Mouse (Mus musculus) kidney, embryonic 14.5 days (tissue): ENCODE measurements around the gene Pacrg. TPM values are rescaled to one million over a fixed set of nuclear protein-coding genes. Genes with fewer than 3 reads are reported as not detected.

Experiments used
- ATAC-seq: fragments of 200-750 bp; cut with Nextera tagmentation; 2 replicates; pipeline ENCODE4 v1.8.0; 2017; ENCODE audit warnings: moderate number of reproducible peaks, mild to moderate bottlenecking, moderate TSS enrichment, moderate library complexity; ENCODE audit not compliant: low FRiP score, low TSS enrichment
- H3K27ac ChIP-seq: fragments of 300-500 bp; sonication (generic); 2 replicates; pipeline ENCODE4 v1.5.1; 2014; ENCODE audit warnings: low read depth, mild to moderate bottlenecking, low read length, moderate library complexity, mixed read lengths
- H3K27me3 ChIP-seq: fragments of 300-500 bp; sonication (generic); 2 replicates; pipeline ENCODE4 v1.6.1; 2014; ENCODE audit warnings: mild to moderate bottlenecking, low read length; ENCODE audit not compliant: control insufficient read depth, insufficient read depth
- H3K36me3 ChIP-seq: fragments of 300-500 bp; sonication (generic); 2 replicates; pipeline ENCODE4 v1.6.1; 2014; ENCODE audit warnings: low read length, mixed read lengths; ENCODE audit not compliant: control insufficient read depth, insufficient read depth
- H3K4me1 ChIP-seq: fragments of 300-500 bp; sonication (generic); 2 replicates; pipeline ENCODE4 v1.6.1; 2014; ENCODE audit warnings: low read length, mixed read lengths; ENCODE audit not compliant: control insufficient read depth, insufficient read depth
- H3K4me2 ChIP-seq: fragments of 300-500 bp; sonication (generic); replicated peaks from 2 replicates; pipeline ENCODE4 v1.6.1; 2014; ENCODE audit warnings: low read depth, mild to moderate bottlenecking, low read length
- H3K4me3 ChIP-seq: fragments of 300-500 bp; sonication (generic); 2 replicates; pipeline ENCODE4 v1.5.1; 2014; ENCODE audit warnings: mild to moderate bottlenecking, low read length
- H3K9ac ChIP-seq: fragments of 300-500 bp; sonication (generic); 2 replicates; pipeline ENCODE4 v1.6.1; 2014; ENCODE audit warnings: low read depth, mild to moderate bottlenecking, low read length, moderate library complexity
- H3K9me3 ChIP-seq: fragments of 300-500 bp; sonication (generic); 2 replicates; pipeline ENCODE4 v1.6.1; 2016; ENCODE audit warnings: low read length; ENCODE audit not compliant: control insufficient read depth
- WGBS: fragments of 180-500 bp; shearing (Covaris S2); extraction: QIAGEN DNeasy Blood & Tissue Kit; methylation state at CpG from one replicate; pipeline ENCODE4 v1.1.7; 2014; 5-methylcytosine and 5-hydroxymethylcytosine counted together
- polyA plus RNA-seq: library from polyadenylated mRNA; unstranded; fragments of >200 nt; fragmentation: Nextera tagmentation; extraction: Ambion mirVana; gene quantifications from 2 replicates; pipeline ENCODE4 v1.2.1, GENCODE M21; 2014

Pacrg gene
- polyA plus RNA-seq, 1 experiment from 2014 or later = 1.7 TPM

- Histone ChIP-seq H3K36me3 (no peaks in the 10 kb centered on the region), H3K27ac (no peak overlapping the region), H3K27me3 (no peaks in the 10 kb centered on the region), H3K4me2 (no peak overlapping the region), H3K9ac (no peak overlapping the region), H3K9me3 (no peaks in the 10 kb centered on the region), H3K4me3 (no peak overlapping the region), H3K4me1 (0 out of 2 replicates have a peak, but pooled peaks cover 8% of the 10 kb centered on the region)
- 50% methylated on average over 12 of the region's 12 CpGs for WGBS
- no peak for ATAC-seq
Measured at GRCm38 (mm10) chr17:10500795-10501432, 339.2 kb downstream of the Pacrg start.

GRCm38 (mm10) chr17:10498935-10499655 lies 341.0 kb downstream of the Pacrg start:
- Histone ChIP-seq H3K4me1 (0 out of 2 replicates have a peak, but pooled peaks cover 11% of the 10 kb centered on the region), H3K9me3 (no peaks in the 10 kb centered on the region), H3K9ac (no peak overlapping the region), H3K27ac (no peak overlapping the region), H3K27me3 (no peaks in the 10 kb centered on the region), H3K36me3 (no peaks in the 10 kb centered on the region), H3K4me3 (no peak overlapping the region), H3K4me2 (no peak overlapping the region)
- 66% methylated on average over 6 of the region's 6 CpGs for WGBS
- ATAC-seq = no peak

- Histone ChIP-seq H3K9ac (no peak overlapping the region), H3K4me1 (peaks cover 14% of the 10 kb centered on the region), H3K27ac (no peak overlapping the region), H3K27me3 (no peaks in the 10 kb centered on the region), H3K4me3 (no peak overlapping the region), H3K36me3 (no peaks in the 10 kb centered on the region), H3K4me2 (no peak overlapping the region), H3K9me3 (no peaks in the 10 kb centered on the region)
- no peak for ATAC-seq
- WGBS = 50% methylated on average over 4 of the region's 4 CpGs
Measured at GRCm38 (mm10) chr17:10497781-10498420, 342.2 kb downstream of the Pacrg start.

- Histone ChIP-seq H3K27me3 (no peaks in the 10 kb centered on the region), H3K4me1 (peaks cover 16% of the 10 kb centered on the region), H3K27ac (no peak overlapping the region), H3K4me3 (no peak overlapping the region), H3K36me3 (no peaks in the 10 kb centered on the region), H3K4me2 (no peak overlapping the region), H3K9me3 (no peaks in the 10 kb centered on the region), H3K9ac (no peak overlapping the region)
- no peak for ATAC-seq
- 89% methylated on average over 8 of the region's 8 CpGs for WGBS
Measured at GRCm38 (mm10) chr17:10496066-10496465, 344.0 kb downstream of the Pacrg start.

GRCm38 (mm10) chr17:10495588-10495987 lies 344.5 kb downstream of the Pacrg start:
- Histone ChIP-seq H3K27ac (no peak overlapping the region), H3K4me3 (no peak overlapping the region), H3K36me3 (no peaks in the 10 kb centered on the region), H3K4me1 (peaks cover 14% of the 10 kb centered on the region), H3K9me3 (no peaks in the 10 kb centered on the region), H3K9ac (no peak overlapping the region), H3K27me3 (no peaks in the 10 kb centered on the region), H3K4me2 (no peak overlapping the region)
- ATAC-seq = no peak
- 43% methylated on average over 8 of the region's 8 CpGs for WGBS

GRCm38 (mm10) chr17:10493124-10493523 lies 347.0 kb downstream of the Pacrg start:
- Histone ChIP-seq H3K36me3 (no peaks in the 10 kb centered on the region), H3K9me3 (no peaks in the 10 kb centered on the region), H3K4me2 (no peak overlapping the region), H3K27ac (no peak overlapping the region), H3K4me3 (no peak overlapping the region), H3K4me1 (peaks cover 17% of the 10 kb centered on the region), H3K9ac (no peak overlapping the region), H3K27me3 (no peaks in the 10 kb centered on the region)
- 6% methylated on average over 3 of the region's 3 CpGs for WGBS
- no peak for ATAC-seq

- H3K4me2 ChIP-seq = no peak overlapping the region
Measured at GRCm38 (mm10) chr17:10490374-10491169, 349.5 kb downstream of the Pacrg start.

GRCm38 (mm10) chr17:10488873-10489272 lies 351.2 kb downstream of the Pacrg start:
- no peak for ATAC-seq
- 88% methylated on average over 2 of the region's 2 CpGs for WGBS
- Histone ChIP-seq H3K4me2 (no peak overlapping the region), H3K9ac (no peak overlapping the region), H3K27ac (no peak overlapping the region), H3K4me1 (peaks cover 10% of the 10 kb centered on the region), H3K4me3 (no peak overlapping the region), H3K36me3 (no peaks in the 10 kb centered on the region), H3K27me3 (no peaks in the 10 kb centered on the region), H3K9me3 (no peaks in the 10 kb centered on the region)

More at GRCm38 (mm10) chr17:10490374-10491169, 349.5 kb downstream of the Pacrg start:
- H3K4me1 ChIP-seq = peaks cover 11% of the 10 kb centered on the region
- H3K36me3 ChIP-seq = no peaks in the 10 kb centered on the region
- H3K9me3 ChIP-seq = no peaks in the 10 kb centered on the region
- no peak overlapping the region for H3K4me3 ChIP-seq
- WGBS = 37% methylated on average over 8 of the region's 8 CpGs
- no peak overlapping the region for H3K9ac ChIP-seq
- peak; percentile 56; the same call in 1 of the 2 replicates for ATAC-seq
- no peak overlapping the region for H3K27ac ChIP-seq
- no peaks in the 10 kb centered on the region for H3K27me3 ChIP-seq
